Mouse (Mus musculus): Measurements from ENCODE around the gene Ralgps2. TPM values are rescaled to one million over a fixed set of nuclear protein-coding genes. Genes with fewer than 3 reads are reported as not detected.

Ralgps2 gene
- total RNA-seq, 2 experiments from 2014 or later, result 12.7 to 22.4 TPM

GRCm38 (mm10) chr1:156781076-156781741 is 158.2 kb downstream of the Ralgps2 start:
- ATAC-seq (replicated peaks; ENCODE audit: low FRiP score, low TSS enrichment, poor library complexity, severe bottlenecking), result no peak

GRCm38 (mm10) chr1:156780234-156781005 is 159.0 kb downstream of the Ralgps2 start:
- ATAC-seq (replicated peaks; ENCODE audit: low FRiP score, low TSS enrichment, poor library complexity, severe bottlenecking), result no peak

- ATAC-seq (replicated peaks; ENCODE audit: low FRiP score, low TSS enrichment, poor library complexity, severe bottlenecking), result no peak
Observed at GRCm38 (mm10) chr1:156779595-156779994, 159.8 kb downstream of the Ralgps2 start.

- no peak for ATAC-seq (replicated peaks; ENCODE audit: low FRiP score, low TSS enrichment, poor library complexity, severe bottlenecking)
Observed at GRCm38 (mm10) chr1:156778977-156779376, 160.4 kb downstream of the Ralgps2 start.

- ATAC-seq (replicated peaks; ENCODE audit: low FRiP score, low TSS enrichment, poor library complexity, severe bottlenecking), result no peak
Observed at GRCm38 (mm10) chr1:156777896-156778295, 161.5 kb downstream of the Ralgps2 start.

GRCm38 (mm10) chr1:156775983-156776382 is 163.4 kb downstream of the Ralgps2 start:
- ATAC-seq (replicated peaks; ENCODE audit: low FRiP score, low TSS enrichment, poor library complexity, severe bottlenecking), result no peak

GRCm38 (mm10) chr1:156775190-156775589 is 164.2 kb downstream of the Ralgps2 start:
- ATAC-seq (replicated peaks; ENCODE audit: low FRiP score, low TSS enrichment, poor library complexity, severe bottlenecking), result no peak

GRCm38 (mm10) chr1:156770845-156771244 is 168.6 kb downstream of the Ralgps2 start:
- ATAC-seq (replicated peaks; ENCODE audit: low FRiP score, low TSS enrichment, poor library complexity, severe bottlenecking), result no peak

- no peak for ATAC-seq (replicated peaks; ENCODE audit: low FRiP score, low TSS enrichment, poor library complexity, severe bottlenecking)
Observed at GRCm38 (mm10) chr1:156769621-156770297, 169.7 kb downstream of the Ralgps2 start.

- no peak for ATAC-seq (replicated peaks; ENCODE audit: low FRiP score, low TSS enrichment, poor library complexity, severe bottlenecking)
Observed at GRCm38 (mm10) chr1:156769163-156769562, 170.3 kb downstream of the Ralgps2 start.

- ATAC-seq (replicated peaks; ENCODE audit: low FRiP score, low TSS enrichment, poor library complexity, severe bottlenecking), result no peak
Observed at GRCm38 (mm10) chr1:156765311-156765710, 174.1 kb downstream of the Ralgps2 start.

- no peak for ATAC-seq (replicated peaks; ENCODE audit: low FRiP score, low TSS enrichment, poor library complexity, severe bottlenecking)
Observed at GRCm38 (mm10) chr1:156764584-156764983, 174.8 kb downstream of the Ralgps2 start.

- ATAC-seq (replicated peaks; ENCODE audit: low FRiP score, low TSS enrichment, poor library complexity, severe bottlenecking), result no peak
Observed at GRCm38 (mm10) chr1:156763280-156763679, 176.1 kb downstream of the Ralgps2 start.

- ATAC-seq (replicated peaks; ENCODE audit: low FRiP score, low TSS enrichment, poor library complexity, severe bottlenecking), result no peak
Observed at GRCm38 (mm10) chr1:156761430-156761801, 178.0 kb downstream of the Ralgps2 start.

GRCm38 (mm10) chr1:156760549-156761429 is 178.6 kb downstream of the Ralgps2 start:
- ATAC-seq (replicated peaks; ENCODE audit: low FRiP score, low TSS enrichment, poor library complexity, severe bottlenecking), result no peak

- no peak for ATAC-seq (replicated peaks; ENCODE audit: low FRiP score, low TSS enrichment, poor library complexity, severe bottlenecking)
Observed at GRCm38 (mm10) chr1:156758326-156758725, 181.1 kb downstream of the Ralgps2 start.

- ATAC-seq (replicated peaks; ENCODE audit: low FRiP score, low TSS enrichment, poor library complexity, severe bottlenecking), result no peak
Observed at GRCm38 (mm10) chr1:156754608-156755413, 184.6 kb downstream of the Ralgps2 start.
